8 mouse cellular contexts compared by ENCODE assay signal in genomic region chr2:139220757-139221400, GRCm38 (mm10).
DNase-seq lines count a peak whose midpoint lies in the region; ATAC-seq and TF ChIP-seq lines count a peak whose summit lies in the region.

No protein-coding gene starts in this region.

- peak overlapping the region; percentile 47 for H3K4me2 ChIP-seq in lung, embryonic 14.5 days
- H3K4me2 ChIP-seq in forebrain, embryonic 16.5 days (ENCODE audit: low read length): no peak overlapping the region
- peak overlapping the region; percentile 34 for H3K4me2 ChIP-seq in neural tube, embryonic 15.5 days

- no peaks in the 10 kb centered on the region for H3K4me1 ChIP-seq in lung, embryonic 14.5 days (ENCODE audit: insufficient read depth)
- no peaks in the 10 kb centered on the region for H3K4me1 ChIP-seq in lung, adult 2 months (ENCODE audit: control insufficient read depth, insufficient read depth, low read length)
- 0 out of 2 replicates have a peak, but pooled peaks cover 2% of the 10 kb centered on the region for H3K4me1 ChIP-seq in forebrain, embryonic 16.5 days (replicated peaks; ENCODE audit: control insufficient read depth, insufficient read depth, low read length)
- H3K4me1 ChIP-seq in neural tube, embryonic 15.5 days: peaks cover 4% of the 10 kb centered on the region

- H3K27ac ChIP-seq in lung, embryonic 14.5 days (ENCODE audit: low read depth): peak overlapping the region; percentile 48; the same call in 1 of the 2 replicates
- no peak overlapping the region for H3K27ac ChIP-seq in forebrain, embryonic 16.5 days (ENCODE audit: low read length)
- H3K27ac ChIP-seq in neural tube, embryonic 15.5 days (replicated peaks): no peak overlapping the region

- no peak for TF ChIP-seq CTCF in lung, embryonic 14.5 days (IDR thresholded peaks at IDR 0.05; ENCODE audit: low read depth)
- TF ChIP-seq CTCF in lung, adult 2 months (IDR thresholded peaks at IDR 0.05; ENCODE audit: insufficient read depth, low read length): no peak

- TF ChIP-seq POLR2A in lung, adult 2 months (IDR thresholded peaks at IDR 0.05; ENCODE audit: borderline replicate concordance, extremely low read depth, low read depth, low read length): no peak

- no peak overlapping the region; the same call in 1 of the 2 replicates for H3K9ac ChIP-seq in lung, embryonic 14.5 days
- H3K9ac ChIP-seq in forebrain, embryonic 16.5 days (replicated peaks; ENCODE audit: low read depth, low read length): no peak overlapping the region
- H3K9ac ChIP-seq in neural tube, embryonic 15.5 days (replicated peaks): no peak overlapping the region

- DNase-seq in lung, embryonic 14.5 days: peak; percentile 70
- no peak for DNase-seq in lung, adult 2 months
- peak; percentile 10 to 15 for DNase-seq in layer of hippocampus, postnatal 25 days (ENCODE audit: extremely low spot score in 1 of 2, low spot score in 1 of 2)
- DNase-seq in spleen, adult 18-20 months: no peak
- DNase-seq in adrenal gland, postnatal 4 days (ENCODE audit: low spot score in 2 of 2): no peak
- no peak for DNase-seq in gastrocnemius, postnatal 14 days

- intact Hi-C loops in gastrocnemius, postnatal 14 days (cut with DNase I; ENCODE audit: low total_unique reads): no loop called here

- 19% methylated on average over 9 of the region's 9 CpGs for WGBS in lung, embryonic 14.5 days
- 25% methylated on average over 9 of the region's 9 CpGs for WGBS in lung, adult 2 months
- WGBS in forebrain, embryonic 16.5 days: 24% methylated on average over 9 of the region's 9 CpGs
- 26% methylated on average over 9 of the region's 9 CpGs for WGBS in neural tube, embryonic 15.5 days

- no peaks in the 10 kb centered on the region for H3K36me3 ChIP-seq in lung, embryonic 14.5 days (ENCODE audit: insufficient read depth)
- no peaks in the 10 kb centered on the region for H3K36me3 ChIP-seq in forebrain, embryonic 16.5 days (ENCODE audit: control insufficient read depth, insufficient read depth)
- no peaks in the 10 kb centered on the region for H3K36me3 ChIP-seq in neural tube, embryonic 15.5 days

- no peaks in the 10 kb centered on the region for H3K27me3 ChIP-seq in lung, embryonic 14.5 days (ENCODE audit: insufficient read depth, low read length)
- H3K27me3 ChIP-seq in forebrain, embryonic 16.5 days (replicated peaks; ENCODE audit: control insufficient read depth, insufficient read depth, low read length): no peaks in the 10 kb centered on the region
- H3K27me3 ChIP-seq in neural tube, embryonic 15.5 days (replicated peaks): no peaks in the 10 kb centered on the region

- no peak overlapping the region for H3K4me3 ChIP-seq in lung, embryonic 14.5 days (ENCODE audit: low read depth, low read length)
- H3K4me3 ChIP-seq in lung, adult 2 months (replicated peaks; ENCODE audit: extremely low read depth, low read depth, low read length): no peak overlapping the region
- no peak overlapping the region for H3K4me3 ChIP-seq in forebrain, embryonic 16.5 days (replicated peaks; ENCODE audit: low read length)
- no peak overlapping the region for H3K4me3 ChIP-seq in neural tube, embryonic 15.5 days (replicated peaks)

- no peaks in the 10 kb centered on the region for H3K9me3 ChIP-seq in lung, embryonic 14.5 days (ENCODE audit: low read depth, low read length)
- no peaks in the 10 kb centered on the region for H3K9me3 ChIP-seq in forebrain, embryonic 16.5 days (ENCODE audit: control insufficient read depth, low read length)
- H3K9me3 ChIP-seq in neural tube, embryonic 15.5 days (replicated peaks): no peaks in the 10 kb centered on the region

- ATAC-seq in lung, embryonic 14.5 days (ENCODE audit: insufficient read depth): peak; percentile 87
- peak; percentile 77 for ATAC-seq in forebrain, embryonic 16.5 days
- no peak; the same call in 1 of the 2 replicates for ATAC-seq in neural tube, embryonic 15.5 days (ENCODE audit: low FRiP score)

Comparison
In these comparisons a context has a peak if more than half of its experiments do, and no peak if none do; other contexts are left out.
1. DNase-seq: peak in lung, embryonic 14.5 days (single experiment) and layer of hippocampus, postnatal 25 days (2 of 2); none in lung, adult 2 months (single experiment), spleen, adult 18-20 months (0 of 2), adrenal gland, postnatal 4 days (0 of 2) and gastrocnemius, postnatal 14 days (single experiment).